Mouse (Mus musculus) MN1 (cell line): ENCODE results near the gene Atp6v1a.

Source experiments
- DNase-seq: peaks from one replicate; pipeline ENCODE4 v3.0.0-alpha.2; 2016; ENCODE audit warnings: low spot score

The Atp6v1a gene

GRCm38 (mm10) chr16:44139536-44140185 lies at the start of gene Atp6v1a, which contains the start of gene Naa50:
Gene Atp6v1a (minus strand): TSS chr16:44139705.
Gene Naa50 (plus strand): TSS chr16:44139830.
- DNase-seq = peak; percentile 91

- DNase-seq = no peak
These were observed 49.3 kb upstream of the Atp6v1a start for GRCm38 (mm10) chr16:44188766-44189165.

DNA sequence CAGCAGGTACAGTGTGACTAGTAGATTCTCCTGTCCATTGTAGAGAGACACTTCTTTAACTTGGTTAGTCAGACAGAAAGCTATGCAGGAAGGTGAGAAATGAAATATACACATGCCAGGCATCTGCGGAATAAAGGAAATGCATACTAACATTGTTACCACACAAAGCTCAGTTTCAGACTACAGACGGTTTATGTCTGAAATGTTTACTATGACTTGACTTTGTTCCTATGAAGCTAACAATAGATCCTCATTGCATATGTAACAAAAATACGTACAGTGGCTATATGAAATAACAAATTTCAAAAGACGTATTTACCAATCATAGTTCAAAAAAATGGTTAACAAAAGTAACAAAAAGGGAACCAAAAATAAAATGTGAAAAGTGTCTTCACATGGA lies 47.7 kb upstream of the Atp6v1a start:
- no peak for DNase-seq

GRCm38 (mm10) chr16:44184769-44185168 lies 45.3 kb upstream of the Atp6v1a start:
- no peak for DNase-seq

GRCm38 (mm10) chr16:44182597-44182996 lies 43.1 kb upstream of the Atp6v1a start:
- no peak for DNase-seq

GRCm38 (mm10) chr16:44178555-44178954 lies 39.0 kb upstream of the Atp6v1a start:
- DNase-seq = no peak

DNA sequence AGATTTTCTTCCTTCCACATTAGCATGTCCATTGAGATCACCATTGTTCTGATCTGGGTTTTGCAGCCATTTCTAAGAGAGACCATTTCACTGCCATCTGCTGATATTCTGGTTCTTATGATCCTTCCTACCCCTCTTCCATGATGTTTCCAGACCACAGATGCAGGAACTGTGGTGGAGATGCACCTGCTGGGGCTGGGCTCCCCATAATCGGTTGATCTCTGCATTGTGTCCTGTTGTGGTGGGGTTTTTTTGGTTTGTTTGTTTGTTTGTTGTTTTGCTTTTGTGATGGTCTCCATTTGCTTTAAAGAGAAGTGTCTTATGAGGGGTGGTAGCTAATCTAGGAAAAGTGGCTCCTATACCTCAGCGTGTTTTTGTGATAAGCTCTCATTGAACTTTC lies 37.0 kb upstream of the Atp6v1a start:
- no peak for DNase-seq

DNA sequence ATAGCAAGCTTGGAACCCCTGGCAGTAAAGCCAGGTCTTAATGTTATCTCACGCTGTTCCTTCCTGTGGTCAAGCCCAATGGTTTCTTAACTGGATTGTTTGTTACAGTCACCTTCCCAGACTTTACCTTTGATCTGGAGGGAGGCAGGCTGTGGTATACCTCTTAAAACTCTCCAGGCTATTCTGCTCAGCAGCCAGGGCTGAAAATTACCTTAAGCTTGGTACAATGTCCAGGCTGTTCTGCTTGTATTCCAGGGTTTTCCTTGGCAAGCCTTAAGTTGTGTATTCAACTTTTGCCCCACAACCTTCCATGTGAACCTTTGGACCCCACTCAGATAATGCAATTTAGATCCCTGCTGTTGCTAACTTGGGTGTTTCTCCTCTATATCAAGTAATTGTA lies 35.5 kb upstream of the Atp6v1a start:
- DNase-seq = no peak

GRCm38 (mm10) chr16:44173966-44174530 lies 34.5 kb upstream of the Atp6v1a start:
- DNase-seq = no peak

DNA sequence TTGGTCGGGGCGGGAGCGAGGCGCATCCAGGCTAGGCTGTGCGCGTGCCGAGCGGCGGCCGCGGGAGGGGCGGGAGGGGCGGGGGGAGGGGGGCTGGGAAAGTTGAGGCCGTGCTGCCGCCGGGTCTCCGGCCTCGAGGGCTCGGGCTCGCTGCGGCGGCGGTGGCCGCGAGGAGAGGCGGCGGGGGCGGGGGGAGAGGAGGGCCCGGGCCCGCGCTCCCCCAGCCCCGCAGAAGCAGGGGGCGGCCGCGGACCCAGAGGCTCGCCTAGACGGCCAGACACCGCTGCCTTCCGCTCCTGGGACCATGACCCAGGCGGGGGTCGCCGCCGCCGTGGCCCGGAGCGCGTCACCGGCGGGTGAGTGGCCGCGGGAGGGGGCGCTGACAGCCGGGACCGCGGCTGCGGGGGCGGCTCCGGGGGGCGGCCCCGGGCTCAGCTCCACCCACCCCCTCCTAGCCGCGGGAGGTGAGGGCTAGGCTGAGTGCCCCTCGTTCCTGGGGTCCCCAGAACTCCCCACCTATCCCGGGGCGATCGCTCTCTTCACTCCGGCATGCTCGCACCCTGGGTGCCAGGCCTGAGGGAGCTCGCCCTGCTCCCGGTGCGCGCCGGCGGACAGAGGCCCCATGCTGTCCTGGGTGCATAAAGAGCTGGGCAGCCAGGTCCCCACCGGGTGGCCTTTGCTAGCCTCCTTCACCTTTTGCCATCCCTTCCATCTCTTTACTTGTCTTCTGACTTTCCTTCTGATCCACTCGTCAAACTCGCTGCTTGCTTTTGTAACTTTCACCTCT lies 33.8 kb upstream of the Atp6v1a start, which contains the start of gene Usf3:
Gene Usf3, plus strand, starts transcription at position 92 of the 787 bp plus-strand sequence.
- peak; percentile 25 for DNase-seq

- peak; percentile 96 for DNase-seq
These were observed 33.0 kb upstream of the Atp6v1a start for GRCm38 (mm10) chr16:44172297-44173154.

DNA sequence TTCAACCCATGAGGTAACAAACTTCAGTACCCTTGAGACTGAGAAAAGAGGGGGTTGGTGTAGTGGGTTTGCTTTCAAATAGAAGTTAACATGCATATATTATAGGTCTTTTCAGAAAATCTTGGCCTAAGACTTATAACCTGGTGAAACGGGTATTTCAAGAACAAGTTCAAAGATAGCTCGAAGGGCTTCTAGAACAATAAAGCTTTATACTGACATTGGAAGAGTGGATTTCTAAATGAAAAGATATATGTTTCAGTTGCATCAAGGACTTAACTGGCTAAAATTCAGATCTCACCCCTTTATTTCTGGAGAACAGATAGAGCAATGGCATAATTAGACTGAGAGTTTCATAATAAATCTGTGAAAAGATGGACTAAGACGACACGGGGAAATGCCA lies 29.5 kb upstream of the Atp6v1a start:
- DNase-seq = no peak

- DNase-seq = no peak
These were observed 25.7 kb upstream of the Atp6v1a start for GRCm38 (mm10) chr16:44165182-44165581.

GRCm38 (mm10) chr16:44163831-44164230 lies 24.3 kb upstream of the Atp6v1a start:
- DNase-seq = no peak

- no peak for DNase-seq
These were observed 19.8 kb upstream of the Atp6v1a start for GRCm38 (mm10) chr16:44159325-44159724.

DNA sequence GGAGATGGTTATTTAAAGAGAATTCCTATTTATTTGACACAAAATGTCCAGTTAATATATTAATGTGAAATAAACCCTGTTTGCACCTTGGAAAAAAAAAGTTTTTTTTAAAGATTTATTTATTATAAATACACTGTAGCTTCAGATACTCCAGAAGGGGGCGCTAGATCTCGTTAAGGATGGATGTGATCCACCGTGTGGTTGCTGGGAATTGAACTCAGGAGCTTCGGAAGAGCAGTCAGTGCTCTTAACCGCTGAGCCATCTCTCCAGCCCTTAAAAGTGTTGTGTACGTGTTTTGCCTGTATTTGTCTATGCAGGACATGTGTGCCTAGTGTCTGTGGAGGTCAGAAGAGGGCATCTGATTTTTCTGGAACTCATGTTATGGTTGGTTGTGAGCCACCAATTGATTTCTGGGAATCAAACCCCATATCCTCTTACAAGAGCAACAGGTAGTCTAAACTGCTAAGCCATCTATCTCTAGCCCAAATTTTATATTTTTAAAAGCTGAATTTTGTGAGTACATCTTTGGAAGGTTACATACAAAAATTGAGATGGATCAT lies 15.1 kb upstream of the Atp6v1a start:
- no peak for DNase-seq

- DNase-seq = no peak
These were observed 9.7 kb upstream of the Atp6v1a start for GRCm38 (mm10) chr16:44149002-44149767.

DNA sequence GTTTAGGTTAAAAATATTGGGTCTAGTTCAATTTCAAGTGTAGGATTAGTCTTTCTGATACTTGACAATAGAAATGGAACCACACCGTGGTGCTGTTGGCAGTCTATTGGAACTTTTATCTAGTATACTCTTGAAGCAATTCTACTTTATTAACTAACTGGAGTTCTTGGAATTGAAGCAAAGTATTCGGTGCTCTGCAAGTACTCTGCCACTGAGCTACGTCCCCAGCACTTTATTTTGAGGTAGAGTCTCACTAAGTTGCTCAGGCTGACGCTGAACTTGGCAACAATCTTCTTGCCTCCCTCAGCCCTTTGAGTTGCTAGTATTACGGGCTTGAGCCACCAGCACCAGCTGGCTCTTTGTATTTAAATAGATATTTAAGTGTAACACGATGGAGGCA lies 2.0 kb upstream of the Atp6v1a start:
- DNase-seq = no peak

DNA sequence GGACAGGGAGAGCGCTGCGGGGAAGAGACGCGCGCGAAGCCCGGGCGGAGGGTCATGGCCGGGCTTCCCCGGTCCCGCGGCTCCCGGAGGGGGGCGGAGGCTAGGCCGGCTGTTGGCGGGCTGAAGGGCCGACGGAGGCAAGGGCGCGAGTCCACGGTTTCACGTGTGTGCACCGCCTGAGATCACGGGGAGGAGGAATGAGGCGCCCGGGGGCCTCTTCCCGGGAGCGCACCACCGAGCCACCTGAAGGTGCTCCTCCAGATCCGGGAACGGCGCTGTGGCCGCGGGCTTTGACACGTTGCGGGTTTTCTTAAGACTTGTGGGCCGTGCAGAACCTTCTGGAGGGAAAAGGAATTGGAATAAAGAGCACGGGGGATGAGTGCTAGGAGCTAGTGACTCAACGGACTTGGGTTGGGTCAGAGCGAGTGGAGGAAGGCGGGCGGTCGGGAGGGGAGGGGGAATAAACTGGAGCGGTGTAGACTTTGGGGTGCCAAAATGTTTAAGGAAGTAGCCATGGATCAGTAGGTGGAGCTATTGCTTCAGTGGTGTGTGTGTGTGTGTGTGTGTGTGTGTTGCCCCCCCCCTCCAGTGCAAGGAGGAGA lies 782 bp upstream of the Atp6v1a start:
- peak; percentile 76 for DNase-seq

DNA sequence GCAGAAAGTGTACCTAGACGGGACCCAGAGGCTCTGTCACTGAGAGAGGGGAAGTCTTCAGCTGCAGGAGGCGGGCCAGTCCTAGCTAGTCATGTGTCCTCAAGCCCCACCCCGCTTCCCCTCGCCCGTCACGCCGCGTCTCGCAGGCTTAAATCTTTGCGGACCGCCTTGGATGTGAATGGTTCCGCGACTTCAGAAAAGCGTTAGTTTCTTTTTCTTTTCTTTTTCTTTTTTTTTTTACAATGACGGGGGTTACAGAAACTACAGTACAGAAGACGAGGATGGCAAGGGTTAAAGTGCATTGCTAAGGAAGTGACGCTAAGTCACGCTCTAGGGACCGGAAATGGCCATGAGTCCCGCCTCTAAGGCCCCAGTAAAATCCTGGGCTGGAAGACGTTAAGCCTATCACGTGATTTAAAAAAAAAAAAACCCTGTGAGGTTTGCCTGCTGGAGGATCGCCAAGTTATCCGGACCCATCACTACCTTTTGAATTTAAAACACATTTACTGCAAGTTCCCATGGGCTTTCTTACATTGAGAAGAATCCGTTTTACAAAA lies 448 bp downstream of the Atp6v1a start:
- DNase-seq = peak; percentile 93
